In the genomic region with DNA sequence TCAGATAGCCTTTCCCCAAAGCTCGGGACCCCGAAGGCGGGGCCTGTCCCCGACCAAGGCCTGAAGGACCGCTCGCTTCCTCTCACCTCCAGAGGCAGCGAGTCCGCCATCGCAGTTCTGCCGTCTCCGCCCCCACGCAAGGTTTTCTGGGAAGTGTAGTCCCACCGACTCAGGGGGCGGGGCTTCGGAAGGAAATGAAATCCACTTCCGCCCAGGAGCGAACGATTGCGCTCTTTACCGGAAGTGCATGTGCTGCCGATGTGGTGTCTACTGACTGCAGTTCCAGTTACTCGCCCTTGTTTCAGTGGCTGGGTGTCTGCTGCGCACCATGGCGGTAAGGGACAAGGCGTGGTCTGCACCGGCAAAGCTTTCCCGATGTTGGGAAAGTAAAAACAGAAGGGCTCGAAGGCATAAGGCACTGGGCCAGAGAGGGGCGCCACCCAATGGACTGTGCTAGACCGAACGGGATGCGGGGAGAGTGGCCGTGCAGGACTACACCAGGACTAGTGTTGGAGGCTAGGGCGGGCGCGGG, we compare ENCODE assay signal across 8 mouse cellular contexts. TPM values are rescaled to one million over a fixed set of nuclear protein-coding genes. Genes with fewer than 3 reads are reported as not detected.
DNase-seq lines count a peak whose midpoint lies in the region; ATAC-seq and TF ChIP-seq lines count a peak whose summit lies in the region.

Lrrc29 (minus strand) TSS at position 138 of the 532 bp plus-strand sequence.
Tmem208 (plus strand) TSS at position 214 of the 532 bp plus-strand sequence.

- H3K36me3 ChIP-seq in hindbrain, embryonic 10.5 days: peaks cover 46% of the 10 kb centered on the region
- H3K36me3 ChIP-seq in lung, postnatal 0 days (ENCODE audit: insufficient read depth, low read length): peaks cover 27% of the 10 kb centered on the region

- H3K9me3 ChIP-seq in hindbrain, embryonic 10.5 days: no peaks in the 10 kb centered on the region
- H3K9me3 ChIP-seq in lung, postnatal 0 days (ENCODE audit: low read length): no peaks in the 10 kb centered on the region

- H3K27ac ChIP-seq in hindbrain, embryonic 10.5 days: peak within 1 kb of the TSS; percentile 91
- H3K27ac ChIP-seq in lung, postnatal 0 days (ENCODE audit: low read length): peak within 1 kb of the TSS; percentile 80

- peak within 1 kb of the TSS; percentile 84 for H3K9ac ChIP-seq in lung, postnatal 0 days (replicated peaks; ENCODE audit: low read depth)

- peaks cover 24% of the 10 kb centered on the region for H3K4me1 ChIP-seq in hindbrain, embryonic 10.5 days (replicated peaks)
- peaks cover 8% of the 10 kb centered on the region; the same call in 1 of the 2 replicates for H3K4me1 ChIP-seq in lung, postnatal 0 days (ENCODE audit: insufficient read depth, low read depth, low read length)

- no peaks in the 10 kb centered on the region for H3K27me3 ChIP-seq in hindbrain, embryonic 10.5 days (ENCODE audit: insufficient read depth, poor library complexity, severe bottlenecking)
- H3K27me3 ChIP-seq in lung, postnatal 0 days (replicated peaks; ENCODE audit: insufficient read depth, low read length): no peaks in the 10 kb centered on the region

- H3K4me2 ChIP-seq in lung, postnatal 0 days (replicated peaks; ENCODE audit: low read depth, low read length): peak within 1 kb of the TSS; percentile 79

- TF ChIP-seq CTCF in lung, postnatal 0 days (IDR thresholded peaks at IDR 0.05): peak; percentile 81

- peak; percentile 92 for ATAC-seq in lung, postnatal 0 days

- peak; percentile 98 for DNase-seq in NIH3T3 (ENCODE audit: low read depth)
- peak; percentile 97 for DNase-seq in cerebellum, adult 9-11 months
- DNase-seq in frontal cortex, adult 2 months (ENCODE audit: extremely low spot score in 1 of 2, low spot score in 1 of 2): peak; percentile 95 to 98
- DNase-seq in hindbrain, embryonic 10.5 days (ENCODE audit: low spot score): peak; percentile 97
- peak; percentile 97 to 98 for DNase-seq in layer of hippocampus, postnatal 10 days (ENCODE audit: low spot score in 2 of 2)
- peak; percentile 99 for DNase-seq in lung, postnatal 0 days (ENCODE audit: low spot score)
- peak; percentile 91 for DNase-seq in ovary, postnatal 10 days (ENCODE audit: low spot score)
- DNase-seq in thymus, postnatal 0 days (ENCODE audit: low spot score): peak; percentile 97

- TF ChIP-seq EP300 in lung, postnatal 0 days (IDR thresholded peaks at IDR 0.05): no peak

- WGBS in hindbrain, embryonic 10.5 days: under 1% methylated on average over 36 of the region's 36 CpGs
- under 1% methylated on average over 36 of the region's 36 CpGs for WGBS in lung, postnatal 0 days

- peak within 1 kb of the TSS; percentile 83 for H3K4me3 ChIP-seq in hindbrain, embryonic 10.5 days
- peak within 1 kb of the TSS; percentile 82 for H3K4me3 ChIP-seq in lung, postnatal 0 days (ENCODE audit: low read depth, low read length)

RNA-seq across cellular contexts. Expression of gene Lrrc29, which starts in this region (rescaled TPM):
- 3.5 and 4.8 TPM in 2 replicates for polyA plus RNA-seq in frontal cortex, adult 2 months (2012; rRNA removed)
- 1.2 and 1.3 TPM in 2 replicates for polyA plus RNA-seq in hindbrain, embryonic 10.5 days (2016; fragmentation: Nextera tagmentation; extraction: Ambion mirVana)
- total RNA-seq in layer of hippocampus, postnatal 10 days (2021): 1 to 10 TPM; 4.9 to 6.7 TPM
- polyA plus RNA-seq in lung, postnatal 0 days (2015; fragmentation: Nextera tagmentation; extraction: Ambion mirVana): 4.2 and 7.5 TPM in 2 replicates
- 2.1 and 4.3 TPM in 2 replicates for polyA plus RNA-seq in thymus, postnatal 0 days (2015; fragmentation: Nextera tagmentation; extraction: Ambion mirVana)

RNA-seq across cellular contexts. Expression of gene Tmem208, which starts in this region (rescaled TPM):
- 73.1 and 74.3 TPM in 2 replicates for polyA plus RNA-seq in frontal cortex, adult 2 months (2012; rRNA removed)
- 110 and 113 TPM in 2 replicates for polyA plus RNA-seq in hindbrain, embryonic 10.5 days (2016; fragmentation: Nextera tagmentation; extraction: Ambion mirVana)
- total RNA-seq in layer of hippocampus, postnatal 10 days (2021): 10 to 100 TPM; 43.4 to 46.6 TPM
- polyA plus RNA-seq in lung, postnatal 0 days (2015; fragmentation: Nextera tagmentation; extraction: Ambion mirVana): 116 and 141 TPM in 2 replicates
- polyA plus RNA-seq in thymus, postnatal 0 days (2015; fragmentation: Nextera tagmentation; extraction: Ambion mirVana): 145 and 149 TPM in 2 replicates

Comparison
In these comparisons a context has a peak if more than half of its experiments do, and no peak if none do; other contexts are left out.
1. Peak in every context shown above with its lines: DNase-seq, ATAC-seq, H3K4me3 ChIP-seq and H3K27ac ChIP-seq.